Mouse (Mus musculus) stomach, postnatal 0 days (tissue): ENCODE measurements around the gene Ppm1g.

ENCODE experiments used
- CTCF ChIP-seq: IDR thresholded peaks from 2 replicates; pipeline ENCODE4 v1.5.1; 2016; ENCODE audit warnings: antibody characterized with exemption, low read depth, mild to moderate bottlenecking, moderate library complexity
- EP300 ChIP-seq: optimal IDR thresholded peaks from 2 replicates; pipeline ENCODE3; 2016; ENCODE audit warnings: antibody characterized with exemption

GRCm38 (mm10) chr5:31202933-31203332 lies 17.6 kb downstream of the Ppm1g start:
- TF ChIP-seq CTCF (no peak), EP300 (no peak)
